Mouse (Mus musculus) heart, embryonic 13.5 days (tissue): Measurements from ENCODE around the gene Tas2r143. TPM values are rescaled to one million over a fixed set of nuclear protein-coding genes. Genes with fewer than 3 reads are reported as not detected.

Experiments used
- polyA plus RNA-seq: library from polyadenylated mRNA; unstranded; fragments of >200 nt; fragmentation: Nextera tagmentation; extraction: Ambion mirVana; gene quantifications from 2 replicates; pipeline ENCODE4 v1.2.1, GENCODE M21; 2015

The Tas2r143 gene
- polyA plus RNA-seq, 1 experiment from 2014 or later = not detected

Other genes with a start within 250 kb of the Tas2r143 start
- gene Tas2r144, start 184.9 kb upstream of the Tas2r143 start, polyA plus RNA-seq = not detected in 2 replicates
- gene Gstk1, start 154.3 kb upstream of the Tas2r143 start, polyA plus RNA-seq = 11.7 and 14.0 TPM in 2 replicates
- 0.29 TPM in 1 of 2 replicates, not detected in the other for gene Tmem139, start 138.3 kb upstream of the Tas2r143 start, polyA plus RNA-seq
- gene Casp2, start 135.3 kb upstream of the Tas2r143 start, polyA plus RNA-seq = 30.9 and 31.8 TPM in 2 replicates
- 0.50 and 0.67 TPM in 2 replicates for gene Clcn1, start 113.6 kb upstream of the Tas2r143 start, polyA plus RNA-seq
- 0.17 TPM in 2 replicates for gene Fam131b, start 75.6 kb upstream of the Tas2r143 start, polyA plus RNA-seq
- gene Zyx, start 50.6 kb upstream of the Tas2r143 start, polyA plus RNA-seq = 156 and 173 TPM in 2 replicates
- gene Epha1, start 27.0 kb upstream of the Tas2r143 start, polyA plus RNA-seq = 3.3 and 3.4 TPM in 2 replicates
- not detected in 2 replicates for gene Tas2r135, start 5.2 kb downstream of the Tas2r143 start, polyA plus RNA-seq
- not detected in 2 replicates for gene Tas2r126, start 34.3 kb downstream of the Tas2r143 start, polyA plus RNA-seq
- not detected in 2 replicates for gene Olfr458, start 65.0 kb downstream of the Tas2r143 start, polyA plus RNA-seq
- gene Olfr457, start 76.1 kb downstream of the Tas2r143 start, polyA plus RNA-seq = not detected in 2 replicates
- not detected in 2 replicates for gene Olfr456, start 87.0 kb downstream of the Tas2r143 start, polyA plus RNA-seq
- not detected in 2 replicates for gene Olfr455, start 147.3 kb downstream of the Tas2r143 start, polyA plus RNA-seq
- not detected in 2 replicates for gene Tcaf3, start 197.5 kb downstream of the Tas2r143 start, polyA plus RNA-seq
- 2.3 and 2.8 TPM in 2 replicates for gene Tcaf2, start 245.0 kb downstream of the Tas2r143 start, polyA plus RNA-seq